Mouse (Mus musculus): ENCODE measurements around the gene Ppp4c. TPM values are rescaled to one million over a fixed set of nuclear protein-coding genes. Genes with fewer than 3 reads are reported as not detected.

The Ppp4c gene
- polyA plus RNA-seq, 1 experiment from 2014 or later: 214 TPM

- no peaks in the 10 kb centered on the region for H3K9me3 ChIP-seq (ENCODE audit: control insufficient read depth, low read length)
- H3K4me3 ChIP-seq (ENCODE audit: low read depth, low read length): peak overlapping the region; percentile 74
- peaks cover 58% of the 10 kb centered on the region for H3K36me3 ChIP-seq (ENCODE audit: control insufficient read depth, insufficient read depth, low read length)
- peak overlapping the region; percentile 58 for H3K9ac ChIP-seq (ENCODE audit: low read depth, low read length)
- 29% methylated on average over 11 of the region's 11 CpGs for WGBS
- H3K4me1 ChIP-seq (ENCODE audit: control insufficient read depth, insufficient read depth, low read length): peaks cover 11% of the 10 kb centered on the region
- DNase-seq (ENCODE audit: low spot score) (no peak), ATAC-seq (ENCODE audit: low read depth) (no peak)
- H3K27ac ChIP-seq (replicated peaks; ENCODE audit: low read depth, low read length): peak overlapping the region; percentile 96
- no peaks in the 10 kb centered on the region for H3K27me3 ChIP-seq (replicated peaks; ENCODE audit: control insufficient read depth, insufficient read depth, low read length)
- H3K4me2 ChIP-seq (ENCODE audit: low read depth, low read length): peak overlapping the region; percentile 72
Measured at GRCm38 (mm10) chr7:126792721-126793443, 586 bp upstream of the Ppp4c start.

GRCm38 (mm10) chr7:126789141-126789540, 3.2 kb downstream of the Ppp4c start:
- DNase-seq (ENCODE audit: low spot score) (no peak), ATAC-seq (ENCODE audit: low read depth) (no peak)
- no peak overlapping the region for H3K4me3 ChIP-seq (ENCODE audit: low read depth, low read length)
- H3K36me3 ChIP-seq (ENCODE audit: control insufficient read depth, insufficient read depth, low read length): peaks cover 62% of the 10 kb centered on the region
- no peak overlapping the region for H3K9ac ChIP-seq (ENCODE audit: low read depth, low read length)
- H3K4me2 ChIP-seq (ENCODE audit: low read depth, low read length): no peak overlapping the region
- H3K4me1 ChIP-seq (ENCODE audit: control insufficient read depth, insufficient read depth, low read length): 0 out of 2 replicates have a peak, but pooled peaks cover 7% of the 10 kb centered on the region
- H3K9me3 ChIP-seq (ENCODE audit: control insufficient read depth, low read length): no peaks in the 10 kb centered on the region
- no peaks in the 10 kb centered on the region for H3K27me3 ChIP-seq (replicated peaks; ENCODE audit: control insufficient read depth, insufficient read depth, low read length)
- H3K27ac ChIP-seq (replicated peaks; ENCODE audit: low read depth, low read length): no peak overlapping the region
- 96% methylated on average over 4 of the region's 4 CpGs for whole genome bisulfite sequencing

- Histone ChIP-seq H3K27ac (replicated peaks; ENCODE audit: low read depth, low read length) (no peak overlapping the region), H3K9ac (ENCODE audit: low read depth, low read length) (no peak overlapping the region), H3K36me3 (ENCODE audit: control insufficient read depth, insufficient read depth, low read length) (peaks cover 63% of the 10 kb centered on the region), H3K4me2 (ENCODE audit: low read depth, low read length) (no peak overlapping the region), H3K4me1 (ENCODE audit: control insufficient read depth, insufficient read depth, low read length) (0 out of 2 replicates have a peak, but pooled peaks cover 8% of the 10 kb centered on the region), H3K9me3 (ENCODE audit: control insufficient read depth, low read length) (no peaks in the 10 kb centered on the region), H3K4me3 (ENCODE audit: low read depth, low read length) (no peak overlapping the region), H3K27me3 (replicated peaks; ENCODE audit: control insufficient read depth, insufficient read depth, low read length) (no peaks in the 10 kb centered on the region)
- 95% methylated on average over 14 of the region's 14 CpGs for WGBS
- ATAC-seq (ENCODE audit: low read depth): no peak
- DNase-seq (ENCODE audit: low spot score): no peak
Measured at GRCm38 (mm10) chr7:126786142-126786541, 6.2 kb downstream of the Ppp4c start.

GRCm38 (mm10) chr7:126785056-126785455, 7.2 kb downstream of the Ppp4c start:
- 85% methylated on average over 4 of the region's 4 CpGs for whole genome bisulfite sequencing
- DNase-seq (ENCODE audit: low spot score): no peak
- no peak for ATAC-seq (ENCODE audit: low read depth)
- Histone ChIP-seq H3K4me1 (ENCODE audit: control insufficient read depth, insufficient read depth, low read length) (peaks cover 9% of the 10 kb centered on the region; the same call in 1 of the 2 replicates), H3K9ac (ENCODE audit: low read depth, low read length) (no peak overlapping the region), H3K4me3 (ENCODE audit: low read depth, low read length) (no peak overlapping the region), H3K4me2 (ENCODE audit: low read depth, low read length) (no peak overlapping the region), H3K36me3 (ENCODE audit: control insufficient read depth, insufficient read depth, low read length) (peaks cover 63% of the 10 kb centered on the region), H3K27me3 (replicated peaks; ENCODE audit: control insufficient read depth, insufficient read depth, low read length) (no peaks in the 10 kb centered on the region), H3K9me3 (ENCODE audit: control insufficient read depth, low read length) (no peaks in the 10 kb centered on the region), H3K27ac (replicated peaks; ENCODE audit: low read depth, low read length) (no peak overlapping the region)

- WGBS: 82% methylated on average over 6 of the region's 7 CpGs
- Histone ChIP-seq H3K4me1 (ENCODE audit: control insufficient read depth, insufficient read depth, low read length) (peaks cover 15% of the 10 kb centered on the region), H3K9me3 (ENCODE audit: control insufficient read depth, low read length) (no peaks in the 10 kb centered on the region), H3K4me3 (ENCODE audit: low read depth, low read length) (no peak overlapping the region), H3K36me3 (ENCODE audit: control insufficient read depth, insufficient read depth, low read length) (peaks cover 59% of the 10 kb centered on the region), H3K4me2 (ENCODE audit: low read depth, low read length) (no peak overlapping the region), H3K27ac (replicated peaks; ENCODE audit: low read depth, low read length) (no peak overlapping the region), H3K9ac (ENCODE audit: low read depth, low read length) (no peak overlapping the region), H3K27me3 (replicated peaks; ENCODE audit: control insufficient read depth, insufficient read depth, low read length) (no peaks in the 10 kb centered on the region)
- no peak for DNase-seq (ENCODE audit: low spot score)
- ATAC-seq (ENCODE audit: low read depth): no peak
Measured at GRCm38 (mm10) chr7:126784469-126784868, 7.8 kb downstream of the Ppp4c start.

GRCm38 (mm10) chr7:126782693-126783092, 9.6 kb downstream of the Ppp4c start:
- peaks cover 49% of the 10 kb centered on the region for H3K36me3 ChIP-seq (ENCODE audit: control insufficient read depth, insufficient read depth, low read length)
- no peak overlapping the region for H3K4me3 ChIP-seq (ENCODE audit: low read depth, low read length)
- 80% methylated on average over 13 of the region's 13 CpGs for WGBS

GRCm38 (mm10) chr7:126781661-126782370, 10.5 kb downstream of the Ppp4c start:
- H3K9me3 ChIP-seq (ENCODE audit: control insufficient read depth, low read length): no peaks in the 10 kb centered on the region
- H3K4me1 ChIP-seq (ENCODE audit: control insufficient read depth, insufficient read depth, low read length): peaks cover 27% of the 10 kb centered on the region
- H3K27me3 ChIP-seq (replicated peaks; ENCODE audit: control insufficient read depth, insufficient read depth, low read length): no peaks in the 10 kb centered on the region
- DNase-seq (ENCODE audit: low spot score) (no peak), ATAC-seq (ENCODE audit: low read depth) (no peak)
- peak overlapping the region; percentile 93; the same call in 1 of the 2 replicates for H3K4me2 ChIP-seq (ENCODE audit: low read depth, low read length)
- no peak overlapping the region for H3K27ac ChIP-seq (replicated peaks; ENCODE audit: low read depth, low read length)
- 35% methylated on average over 11 of the region's 11 CpGs for WGBS
- H3K36me3 ChIP-seq (ENCODE audit: control insufficient read depth, insufficient read depth, low read length): peaks cover 40% of the 10 kb centered on the region
- peak overlapping the region; percentile 66; the same call in 1 of the 2 replicates for H3K9ac ChIP-seq (ENCODE audit: low read depth, low read length)
- no peak overlapping the region for H3K4me3 ChIP-seq (ENCODE audit: low read depth, low read length)

More at GRCm38 (mm10) chr7:126782693-126783092, 9.6 kb downstream of the Ppp4c start:
- H3K9me3 ChIP-seq (ENCODE audit: control insufficient read depth, low read length): no peaks in the 10 kb centered on the region
- H3K4me2 ChIP-seq (ENCODE audit: low read depth, low read length): no peak overlapping the region
- 0 out of 2 replicates have a peak overlapping the region, but pooled peaks have one; percentile 5 for H3K9ac ChIP-seq (ENCODE audit: low read depth, low read length)
- no peak for ATAC-seq (ENCODE audit: low read depth)
- peaks cover 20% of the 10 kb centered on the region for H3K4me1 ChIP-seq (ENCODE audit: control insufficient read depth, insufficient read depth, low read length)
- no peak overlapping the region for H3K27ac ChIP-seq (replicated peaks; ENCODE audit: low read depth, low read length)
- no peaks in the 10 kb centered on the region for H3K27me3 ChIP-seq (replicated peaks; ENCODE audit: control insufficient read depth, insufficient read depth, low read length)
- DNase-seq (ENCODE audit: low spot score): no peak

- H3K27ac ChIP-seq (replicated peaks; ENCODE audit: low read depth, low read length): peak within 1 kb of the TSS; percentile 35; the same call in 1 of the 2 replicates
- no peak for ATAC-seq (ENCODE audit: low read depth)
Measured at GRCm38 (mm10) chr7:126780971-126781635, 11.2 kb downstream of the Ppp4c start, which contains the start of gene Tbx6. TSS of gene Tbx6 (plus strand) at chr7:126781483.

More at GRCm38 (mm10) chr7:126780971-126781635, 11.2 kb downstream of the Ppp4c start, which contains the start of gene Tbx6:
- WGBS: 4% methylated on average over 21 of the region's 22 CpGs
- Histone ChIP-seq H3K36me3 (ENCODE audit: control insufficient read depth, insufficient read depth, low read length) (peaks cover 33% of the 10 kb centered on the region), H3K9ac (ENCODE audit: low read depth, low read length) (peak within 1 kb of the TSS; percentile 66), H3K9me3 (ENCODE audit: control insufficient read depth, low read length) (no peaks in the 10 kb centered on the region), H3K4me2 (ENCODE audit: low read depth, low read length) (peak within 1 kb of the TSS; percentile 93), H3K4me1 (ENCODE audit: control insufficient read depth, insufficient read depth, low read length) (peaks cover 29% of the 10 kb centered on the region), H3K4me3 (ENCODE audit: low read depth, low read length) (peak within 1 kb of the TSS; percentile 46), H3K27me3 (replicated peaks; ENCODE audit: control insufficient read depth, insufficient read depth, low read length) (no peaks in the 10 kb centered on the region)
- no peak for DNase-seq (ENCODE audit: low spot score)
